Mouse (Mus musculus): ENCODE results near the gene Nme9. TPM values are rescaled to one million over a fixed set of nuclear protein-coding genes. Genes with fewer than 3 reads are reported as not detected.

Gene Nme9
- polyA plus RNA-seq, 1 experiment from 2014 or later = 0.42 TPM

GRCm38 (mm10) chr9:99469681-99470273 lies 18.5 kb downstream of the Nme9 start:
- no peak overlapping the region for H3K4me3 ChIP-seq (replicated peaks)
- H3K27ac ChIP-seq = no peak overlapping the region
- peaks cover 8% of the 10 kb centered on the region; the same call in 1 of the 2 replicates for H3K36me3 ChIP-seq (replicated peaks)
- 73% methylated on average over 8 of the region's 8 CpGs for WGBS
- no peak overlapping the region for H3K9ac ChIP-seq
- no peak overlapping the region for H3K4me2 ChIP-seq
- no peaks in the 10 kb centered on the region for H3K4me1 ChIP-seq
- no peak for ATAC-seq (ENCODE audit: low FRiP score)
- H3K9me3 ChIP-seq = no peaks in the 10 kb centered on the region
- H3K27me3 ChIP-seq = no peaks in the 10 kb centered on the region

DNA sequence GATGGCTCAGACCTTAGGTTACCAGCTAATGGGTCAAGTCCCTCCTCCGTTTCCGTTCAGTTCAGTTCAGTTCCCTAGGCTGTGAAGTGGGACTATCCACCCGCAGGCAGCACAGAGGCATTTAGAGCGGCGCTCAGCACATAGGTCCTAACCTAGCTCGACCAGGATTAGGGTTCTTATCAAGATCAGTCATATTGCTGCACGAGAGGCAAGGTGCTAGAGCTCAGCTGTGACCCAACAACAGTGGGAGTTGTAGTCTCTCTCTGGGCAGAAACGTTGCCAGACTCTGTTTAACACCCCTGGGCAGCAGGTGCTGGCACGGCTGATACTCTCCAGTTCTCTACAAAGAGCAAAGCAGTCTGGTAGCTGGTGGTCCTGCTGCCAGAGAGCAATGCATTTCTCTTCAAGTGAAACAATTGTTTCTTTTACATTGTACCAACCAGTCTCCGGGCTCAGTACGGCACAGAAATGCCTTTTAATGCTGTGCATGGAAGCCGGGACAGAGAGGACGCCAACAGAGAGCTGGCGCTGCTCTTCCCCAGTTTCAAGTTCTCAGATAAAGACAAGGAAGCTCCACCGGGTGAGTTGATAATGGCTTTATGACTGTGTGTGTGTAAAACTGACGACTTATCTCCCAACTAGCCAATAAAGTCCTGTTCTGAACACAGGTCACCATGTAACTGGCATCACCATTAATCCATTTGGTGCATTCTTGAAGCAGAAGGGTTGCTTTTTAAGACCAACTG lies 19.2 kb downstream of the Nme9 start:
- Histone ChIP-seq H3K9me3 (no peaks in the 10 kb centered on the region), H3K9ac (no peak overlapping the region), H3K27me3 (no peaks in the 10 kb centered on the region), H3K4me1 (no peaks in the 10 kb centered on the region), H3K4me2 (no peak overlapping the region), H3K36me3 (replicated peaks) (peaks cover 12% of the 10 kb centered on the region; the same call in 1 of the 2 replicates), H3K27ac (no peak overlapping the region), H3K4me3 (replicated peaks) (no peak overlapping the region)
- ATAC-seq (ENCODE audit: low FRiP score) = no peak
- 83% methylated on average over 16 of the region's 16 CpGs for WGBS

DNA sequence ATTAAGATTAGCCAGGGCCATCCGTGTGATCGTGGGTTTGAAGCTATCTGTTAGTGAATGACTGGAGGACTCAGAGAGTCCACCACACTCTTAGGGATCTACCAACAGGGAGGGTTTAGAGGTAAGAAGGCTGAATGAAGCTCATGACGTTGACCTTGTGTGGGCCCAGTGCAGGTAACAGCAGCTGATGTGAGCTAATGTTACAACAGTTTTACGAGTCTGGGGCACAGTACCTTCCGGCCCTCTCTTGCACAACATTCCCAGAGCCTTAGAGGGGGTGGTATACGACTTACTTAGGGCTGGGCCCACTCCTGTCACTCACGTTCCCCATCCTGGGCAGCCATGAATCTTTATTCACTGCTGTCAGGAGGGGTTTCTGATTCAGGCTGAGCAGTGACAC lies 20.1 kb downstream of the Nme9 start:
- Histone ChIP-seq H3K36me3 (replicated peaks) (peaks cover 20% of the 10 kb centered on the region), H3K9ac (no peak overlapping the region), H3K4me3 (replicated peaks) (no peak overlapping the region), H3K4me1 (no peaks in the 10 kb centered on the region), H3K4me2 (no peak overlapping the region), H3K9me3 (no peaks in the 10 kb centered on the region), H3K27me3 (no peaks in the 10 kb centered on the region), H3K27ac (no peak overlapping the region)
- ATAC-seq (ENCODE audit: low FRiP score) = no peak
- WGBS = 89% methylated on average over 7 of the region's 7 CpGs

DNA sequence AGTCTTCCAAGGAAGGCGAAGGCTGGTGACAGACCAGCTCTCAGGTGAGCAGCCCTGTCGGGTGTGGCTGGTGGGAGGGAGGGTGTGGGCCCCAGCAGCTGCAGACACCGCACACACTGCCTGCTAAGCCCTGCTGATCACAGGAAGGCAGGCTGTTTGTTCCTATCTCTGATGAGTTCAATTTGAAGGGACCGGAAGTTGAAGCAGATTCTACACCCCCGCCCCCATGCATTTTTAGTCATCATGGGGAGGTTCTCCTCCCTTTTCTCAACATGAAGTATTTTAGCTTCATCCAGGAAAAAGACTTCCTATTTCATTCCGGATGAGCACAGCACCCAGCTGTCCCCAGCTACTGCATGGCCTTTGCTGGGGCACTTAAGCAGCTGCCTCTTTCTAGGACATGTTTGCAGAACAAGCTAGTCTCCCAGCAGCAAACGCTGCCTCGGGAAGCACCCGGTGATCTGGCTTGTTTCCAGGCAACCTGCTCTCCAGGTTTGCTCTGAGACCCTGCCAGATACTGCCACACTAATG lies 28.0 kb downstream of the Nme9 start:
- Histone ChIP-seq H3K9me3 (no peaks in the 10 kb centered on the region), H3K4me3 (replicated peaks) (no peak overlapping the region), H3K27me3 (no peaks in the 10 kb centered on the region), H3K36me3 (replicated peaks) (peaks cover 42% of the 10 kb centered on the region), H3K4me2 (no peak overlapping the region), H3K27ac (no peak overlapping the region), H3K9ac (no peak overlapping the region), H3K4me1 (no peaks in the 10 kb centered on the region)
- no peak for ATAC-seq (ENCODE audit: low FRiP score)
- 91% methylated on average over 9 of the region's 9 CpGs for WGBS

GRCm38 (mm10) chr9:99480764-99481163 lies 29.5 kb downstream of the Nme9 start:
- ATAC-seq (ENCODE audit: low FRiP score) = no peak
- no peaks in the 10 kb centered on the region for H3K4me1 ChIP-seq
- H3K9ac ChIP-seq = no peak overlapping the region
- no peak overlapping the region for H3K27ac ChIP-seq
- H3K4me2 ChIP-seq = no peak overlapping the region
- H3K36me3 ChIP-seq (replicated peaks) = peaks cover 37% of the 10 kb centered on the region
- H3K27me3 ChIP-seq = no peaks in the 10 kb centered on the region
- H3K9me3 ChIP-seq = no peaks in the 10 kb centered on the region
- no peak overlapping the region for H3K4me3 ChIP-seq (replicated peaks)
- WGBS = 95% methylated on average over 4 of the region's 4 CpGs

DNA sequence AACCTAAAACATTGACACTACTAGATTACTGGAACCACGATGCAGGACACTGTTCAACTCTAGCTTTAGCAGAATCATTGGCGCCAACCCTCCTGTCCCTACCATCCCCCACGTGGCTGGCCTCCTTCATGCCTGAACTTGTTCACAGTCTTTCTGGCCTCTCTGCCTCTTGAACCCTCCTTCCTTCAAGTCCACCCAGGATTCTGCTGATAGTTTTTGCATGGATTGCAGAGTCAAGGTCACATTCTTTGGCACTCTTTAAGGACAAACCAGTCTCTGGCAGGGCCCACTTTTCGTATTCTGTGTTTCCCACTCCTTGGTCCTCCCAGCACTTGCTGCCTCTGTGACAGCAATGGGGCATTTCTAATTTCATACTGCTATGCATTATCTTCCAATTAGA lies 31.9 kb downstream of the Nme9 start:
- WGBS = 93% methylated on average over 4 of the region's 4 CpGs
- H3K4me1 ChIP-seq = no peaks in the 10 kb centered on the region

DNA sequence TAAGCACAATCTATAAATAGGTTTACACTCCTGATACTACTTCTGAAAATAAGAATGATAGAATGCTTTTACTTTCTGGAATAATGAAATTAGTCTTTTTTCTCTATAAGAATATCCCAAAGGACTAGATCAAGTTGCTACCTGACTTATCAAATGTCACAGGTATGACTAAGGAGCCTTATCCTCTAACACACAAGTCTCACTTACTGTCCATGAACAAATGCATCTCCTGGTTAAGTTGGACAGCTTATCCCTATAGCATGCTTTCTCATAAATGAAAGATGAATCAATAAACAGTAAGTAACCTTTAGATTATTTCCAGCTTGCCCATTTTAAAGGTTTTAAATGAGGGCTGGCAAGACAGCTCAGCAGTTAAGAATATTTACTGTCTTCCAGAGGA lies 33.4 kb downstream of the Nme9 start:
- Histone ChIP-seq H3K9ac (no peak overlapping the region), H3K4me3 (replicated peaks) (no peak overlapping the region), H3K27ac (no peak overlapping the region), H3K27me3 (no peaks in the 10 kb centered on the region), H3K4me1 (no peaks in the 10 kb centered on the region), H3K36me3 (replicated peaks) (peaks cover 58% of the 10 kb centered on the region), H3K4me2 (no peak overlapping the region), H3K9me3 (no peaks in the 10 kb centered on the region)
- ATAC-seq (ENCODE audit: low FRiP score) = no peak

More for the DNA sequence above, 31.9 kb downstream of the Nme9 start:
- H3K36me3 ChIP-seq (replicated peaks) = peaks cover 53% of the 10 kb centered on the region
- no peaks in the 10 kb centered on the region for H3K9me3 ChIP-seq
- H3K27ac ChIP-seq = no peak overlapping the region
- H3K27me3 ChIP-seq = no peaks in the 10 kb centered on the region
- no peak overlapping the region for H3K4me2 ChIP-seq
- no peak overlapping the region for H3K4me3 ChIP-seq (replicated peaks)
- ATAC-seq (ENCODE audit: low FRiP score) = no peak
- no peak overlapping the region for H3K9ac ChIP-seq

DNA sequence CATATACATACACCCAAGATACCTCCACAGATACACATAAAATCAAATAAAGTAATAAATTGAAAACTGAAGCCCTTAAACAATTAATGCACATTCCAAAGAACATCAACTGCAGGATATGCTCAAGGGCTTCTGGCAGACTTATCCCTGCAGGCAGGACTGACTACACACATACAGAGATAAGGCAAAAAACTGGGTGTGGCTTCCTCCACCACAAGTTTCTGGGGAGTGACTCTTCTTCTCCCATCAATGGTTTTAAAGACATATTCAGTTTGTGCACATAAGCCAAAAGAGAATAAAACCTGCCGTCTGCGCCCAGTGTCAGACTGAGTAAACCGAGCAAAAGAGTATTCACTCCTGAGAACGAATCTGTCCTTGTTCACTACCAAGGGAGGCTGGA lies 33.9 kb downstream of the Nme9 start:
- Histone ChIP-seq H3K27ac (no peak overlapping the region), H3K4me3 (replicated peaks) (no peak overlapping the region), H3K4me1 (no peaks in the 10 kb centered on the region), H3K4me2 (no peak overlapping the region), H3K9me3 (no peaks in the 10 kb centered on the region), H3K36me3 (replicated peaks) (peaks cover 64% of the 10 kb centered on the region), H3K27me3 (no peaks in the 10 kb centered on the region), H3K9ac (no peak overlapping the region)
- 85% methylated on average over 4 of the region's 4 CpGs for WGBS
- no peak for ATAC-seq (ENCODE audit: low FRiP score)

DNA sequence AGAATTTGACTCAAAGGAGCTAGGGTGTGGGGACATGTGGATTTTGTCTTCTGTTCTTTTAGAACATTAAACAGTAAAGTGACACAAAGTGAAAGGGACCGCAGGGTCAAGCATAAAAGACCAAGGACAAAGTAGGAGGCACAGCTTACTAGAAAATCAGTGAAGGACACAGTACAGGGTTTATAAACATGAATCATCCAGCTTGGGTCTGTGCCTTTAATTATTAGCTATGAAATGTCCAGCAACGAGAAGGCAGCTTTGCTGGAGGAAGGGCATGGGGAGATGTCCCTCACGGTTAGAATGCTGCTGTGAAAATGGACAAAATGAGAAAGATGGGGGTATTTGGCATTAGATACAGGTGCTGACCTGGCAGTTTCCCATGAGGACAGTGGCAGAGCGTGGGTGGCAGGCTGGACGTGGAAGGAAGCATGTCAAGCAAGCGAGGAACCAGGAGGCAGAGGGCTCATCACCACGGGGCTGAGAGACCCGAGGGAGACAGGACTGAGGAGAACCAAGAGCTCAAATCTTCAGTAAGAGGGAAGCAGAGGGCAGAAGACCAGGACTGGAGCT lies 35.9 kb downstream of the Nme9 start:
- 93% methylated on average over 8 of the region's 8 CpGs for WGBS
- H3K27ac ChIP-seq = no peak overlapping the region
- no peak for ATAC-seq (ENCODE audit: low FRiP score)
- H3K4me2 ChIP-seq = no peak overlapping the region
- H3K27me3 ChIP-seq = no peaks in the 10 kb centered on the region
- H3K9me3 ChIP-seq = no peaks in the 10 kb centered on the region
- no peaks in the 10 kb centered on the region for H3K4me1 ChIP-seq
- H3K4me3 ChIP-seq (replicated peaks) = no peak overlapping the region
- no peak overlapping the region for H3K9ac ChIP-seq
- peaks cover 53% of the 10 kb centered on the region for H3K36me3 ChIP-seq (replicated peaks)

GRCm38 (mm10) chr9:99487841-99488240 lies 36.6 kb downstream of the Nme9 start:
- H3K9me3 ChIP-seq = no peaks in the 10 kb centered on the region
- WGBS = 89% methylated on average over 3 of the region's 3 CpGs
- no peak for ATAC-seq (ENCODE audit: low FRiP score)
- H3K27me3 ChIP-seq = no peaks in the 10 kb centered on the region
- no peaks in the 10 kb centered on the region for H3K4me1 ChIP-seq
- no peak overlapping the region for H3K4me3 ChIP-seq (replicated peaks)
- no peak overlapping the region for H3K4me2 ChIP-seq
- no peak overlapping the region for H3K9ac ChIP-seq
- H3K36me3 ChIP-seq (replicated peaks) = peaks cover 54% of the 10 kb centered on the region
- no peak overlapping the region for H3K27ac ChIP-seq

- Histone ChIP-seq H3K4me2 (no peak overlapping the region), H3K36me3 (replicated peaks) (peaks cover 67% of the 10 kb centered on the region), H3K9ac (no peak overlapping the region), H3K9me3 (no peaks in the 10 kb centered on the region), H3K27me3 (no peaks in the 10 kb centered on the region), H3K4me3 (replicated peaks) (no peak overlapping the region), H3K27ac (no peak overlapping the region), H3K4me1 (no peaks in the 10 kb centered on the region)
- ATAC-seq (ENCODE audit: low FRiP score) = no peak
- WGBS = 88% methylated on average over 4 of the region's 4 CpGs
Measured at GRCm38 (mm10) chr9:99491050-99491449, 39.8 kb downstream of the Nme9 start.

DNA sequence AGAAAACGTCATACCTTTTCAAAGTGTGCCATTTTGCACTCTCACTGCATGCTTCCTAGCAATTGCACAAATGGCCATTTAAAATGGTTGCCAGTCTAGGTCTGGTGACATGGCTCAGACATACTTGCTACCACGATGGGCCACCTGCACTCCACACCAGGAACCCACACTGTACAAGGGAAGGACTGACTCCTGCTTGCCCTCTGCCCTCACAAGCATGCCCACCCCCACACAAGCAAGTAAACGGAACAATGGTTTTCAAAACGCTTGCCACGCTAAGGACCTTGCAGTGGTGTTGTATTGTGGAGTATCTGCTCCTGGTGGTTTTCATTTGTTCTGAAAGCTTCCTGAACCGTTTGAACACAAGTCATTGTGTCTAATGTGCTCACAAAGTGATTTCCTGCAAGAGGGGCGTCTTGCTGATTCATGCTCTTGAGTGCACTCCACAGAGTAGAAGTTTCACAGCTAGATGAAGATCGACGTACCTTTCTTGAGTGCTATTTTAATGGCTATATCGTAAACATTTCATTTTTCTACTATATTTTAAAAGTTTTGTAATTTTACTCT lies 41.4 kb downstream of the Nme9 start:
- Histone ChIP-seq H3K36me3 (replicated peaks) (peaks cover 65% of the 10 kb centered on the region), H3K4me3 (replicated peaks) (no peak overlapping the region), H3K27ac (no peak overlapping the region), H3K9ac (no peak overlapping the region), H3K27me3 (no peaks in the 10 kb centered on the region), H3K4me2 (no peak overlapping the region), H3K9me3 (no peaks in the 10 kb centered on the region), H3K4me1 (no peaks in the 10 kb centered on the region)
- no peak for ATAC-seq (ENCODE audit: low FRiP score)
- 80% methylated on average over 10 of the region's 10 CpGs for WGBS
